Mouse (Mus musculus) erythroblast, embryonic 14.5 days (primary cell): ENCODE measurements around the gene Kcna7.

Experiments used
- GATA1 ChIP-seq: IDR thresholded peaks from 2 replicates; pipeline ENCODE4 v1.6.1; 2012; ENCODE audit warnings: low read length, inconsistent platforms, mixed read lengths
- TAL1 ChIP-seq: IDR thresholded peaks from 3 replicates; pipeline ENCODE4 v1.6.1; 2012; ENCODE audit warnings: low read length, inconsistent platforms, mixed read lengths

DNA sequence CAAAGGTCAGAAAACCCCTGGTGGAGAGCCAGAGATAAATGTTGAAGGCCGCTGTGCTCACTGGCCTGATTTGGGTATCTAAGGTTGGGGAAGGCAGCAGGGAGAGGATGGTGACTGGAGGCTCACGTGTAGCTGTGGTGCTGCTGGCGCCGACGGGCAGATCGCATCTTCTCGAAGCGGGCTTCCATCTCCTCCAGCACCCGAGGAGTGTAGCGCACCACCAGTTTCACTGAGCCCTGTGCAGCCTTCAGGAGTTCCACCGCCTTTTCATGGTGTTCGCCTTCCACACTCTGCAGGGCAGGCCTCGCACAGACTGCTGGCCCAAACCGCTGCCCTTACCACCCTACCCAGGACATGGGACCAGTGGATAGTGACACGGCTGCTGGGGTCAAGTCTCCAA is 37.3 kb upstream of the Kcna7 start:
- TF ChIP-seq GATA1 = no peak
- no peak for TF ChIP-seq TAL1
